Mouse (Mus musculus): ENCODE results near the gene Padi2.

Gene Padi2

DNA sequence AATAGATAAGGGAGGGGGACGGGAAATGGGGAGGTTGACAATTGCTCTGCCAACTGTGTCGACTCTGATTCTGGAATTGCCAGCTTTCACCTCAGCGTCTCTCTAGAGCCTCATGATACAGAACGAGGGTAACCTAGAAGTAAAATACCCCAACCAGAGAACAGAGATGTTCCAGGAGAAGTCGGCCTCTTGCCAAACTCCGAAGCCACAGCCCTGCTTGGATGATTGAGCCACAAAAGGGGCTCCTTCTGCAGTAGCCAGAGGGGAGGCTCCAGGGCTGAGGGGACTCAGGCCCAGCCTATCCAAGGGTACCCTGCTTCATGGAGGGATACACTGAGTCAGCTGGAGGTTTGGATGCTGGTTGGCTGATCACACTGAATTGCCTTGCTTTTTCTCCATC is 52.2 kb downstream of the Padi2 start:
- no peak for DNase-seq (ENCODE audit: low spot score in 2 of 2)

DNA sequence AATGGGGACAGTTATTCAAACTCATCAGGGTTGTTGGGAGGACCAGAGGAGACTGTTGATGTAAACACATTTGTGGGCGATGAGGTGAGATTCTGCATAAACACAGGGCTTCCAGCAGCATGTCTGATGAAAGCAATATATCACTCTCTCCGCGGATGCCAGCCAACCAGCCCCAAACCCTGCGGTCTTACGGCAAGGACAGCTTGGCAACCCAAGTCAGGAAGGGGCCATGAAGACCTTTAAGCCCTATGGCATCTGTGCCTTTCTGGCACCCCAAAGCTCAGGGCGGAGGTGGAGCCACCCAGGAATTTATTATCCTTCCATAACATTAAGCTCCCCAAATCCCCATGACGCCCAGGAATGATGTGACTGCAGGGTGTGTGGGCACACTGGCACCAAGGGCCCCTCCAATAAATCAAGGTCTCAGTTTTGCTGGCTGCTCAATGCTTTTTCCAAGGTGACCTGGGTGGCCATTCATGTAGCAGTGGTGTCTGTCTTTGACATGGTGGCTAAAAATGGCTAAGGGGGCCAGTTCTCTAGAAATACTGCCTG is 53.1 kb downstream of the Padi2 start:
- no peak for DNase-seq (ENCODE audit: low spot score in 2 of 2)

DNA sequence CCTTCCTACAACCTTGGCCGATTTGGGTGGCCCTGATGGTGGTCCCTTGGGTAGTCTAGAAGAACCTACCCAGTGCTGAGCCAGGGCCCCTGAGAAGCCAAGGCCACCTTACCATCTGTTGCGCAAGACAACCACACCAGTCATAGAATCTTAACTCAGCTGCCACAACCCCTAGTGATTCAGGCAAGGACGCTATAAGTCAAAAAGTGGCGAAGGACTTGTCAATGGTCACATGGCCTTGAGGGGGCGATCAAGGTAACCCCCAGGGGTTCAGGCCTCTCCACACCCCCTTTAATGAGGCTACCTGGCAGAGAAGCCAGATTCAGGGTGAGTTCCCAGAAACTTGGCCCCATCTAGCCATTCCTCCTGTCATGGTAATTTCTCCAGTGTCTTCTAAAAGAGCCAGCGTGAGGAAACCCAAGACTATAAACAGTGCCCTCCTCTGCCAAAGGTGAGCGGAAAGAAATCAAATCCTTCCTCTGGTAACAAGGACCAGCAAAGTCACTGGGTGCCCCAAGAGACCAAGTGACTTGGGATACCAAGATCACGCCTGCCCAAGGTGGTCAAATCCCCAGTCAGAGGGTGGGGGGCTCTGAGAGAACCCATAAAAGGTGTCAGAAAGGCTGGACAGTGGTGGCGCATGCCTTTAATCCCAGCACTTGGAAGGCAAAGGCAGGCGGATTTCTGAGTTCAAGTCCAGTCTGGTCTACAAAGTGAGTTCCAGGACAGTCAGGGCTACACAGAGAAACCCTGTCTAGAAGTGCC is 53.8 kb downstream of the Padi2 start:
- no peak for DNase-seq (ENCODE audit: low spot score in 2 of 2)

DNA sequence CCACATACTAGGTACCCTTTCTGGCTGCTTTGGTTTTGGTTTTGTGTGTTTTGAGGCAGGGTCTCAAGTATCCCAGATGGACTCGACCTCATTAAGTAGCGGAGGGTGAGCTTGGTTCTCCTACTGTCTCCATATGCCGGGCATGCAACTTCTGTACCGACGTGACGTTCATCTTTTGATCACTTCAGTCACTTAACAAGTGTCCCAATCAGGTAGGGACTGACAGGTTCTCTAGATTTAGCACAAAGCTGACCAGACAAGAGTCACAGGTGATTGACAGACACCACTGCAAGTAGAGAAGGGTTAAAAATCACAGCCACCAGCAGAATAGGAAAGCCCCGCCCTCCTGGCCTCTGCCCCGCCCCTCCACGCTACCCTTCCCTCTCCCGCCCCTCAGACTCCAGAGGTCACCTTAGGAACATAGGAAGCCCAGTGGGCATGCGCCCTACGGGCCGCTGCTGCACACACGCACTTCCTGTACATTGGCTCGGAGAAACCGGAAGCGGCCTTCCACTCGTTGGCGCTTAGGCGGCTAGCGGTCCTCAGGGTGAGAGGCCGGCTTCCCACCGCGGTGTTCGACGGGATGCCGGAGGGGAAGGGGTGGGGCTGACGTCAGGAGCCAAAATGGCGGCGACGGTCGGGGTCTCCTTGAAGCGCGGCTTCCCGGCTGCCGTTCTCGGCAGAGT is 54.8 kb downstream of the Padi2 start, which contains the start of gene Sdhb:
TSS of gene Sdhb (plus strand) at position 423 of the 686 bp plus-strand sequence.
- peak; percentile 86 to 93 for DNase-seq (ENCODE audit: low spot score in 2 of 2)

DNA sequence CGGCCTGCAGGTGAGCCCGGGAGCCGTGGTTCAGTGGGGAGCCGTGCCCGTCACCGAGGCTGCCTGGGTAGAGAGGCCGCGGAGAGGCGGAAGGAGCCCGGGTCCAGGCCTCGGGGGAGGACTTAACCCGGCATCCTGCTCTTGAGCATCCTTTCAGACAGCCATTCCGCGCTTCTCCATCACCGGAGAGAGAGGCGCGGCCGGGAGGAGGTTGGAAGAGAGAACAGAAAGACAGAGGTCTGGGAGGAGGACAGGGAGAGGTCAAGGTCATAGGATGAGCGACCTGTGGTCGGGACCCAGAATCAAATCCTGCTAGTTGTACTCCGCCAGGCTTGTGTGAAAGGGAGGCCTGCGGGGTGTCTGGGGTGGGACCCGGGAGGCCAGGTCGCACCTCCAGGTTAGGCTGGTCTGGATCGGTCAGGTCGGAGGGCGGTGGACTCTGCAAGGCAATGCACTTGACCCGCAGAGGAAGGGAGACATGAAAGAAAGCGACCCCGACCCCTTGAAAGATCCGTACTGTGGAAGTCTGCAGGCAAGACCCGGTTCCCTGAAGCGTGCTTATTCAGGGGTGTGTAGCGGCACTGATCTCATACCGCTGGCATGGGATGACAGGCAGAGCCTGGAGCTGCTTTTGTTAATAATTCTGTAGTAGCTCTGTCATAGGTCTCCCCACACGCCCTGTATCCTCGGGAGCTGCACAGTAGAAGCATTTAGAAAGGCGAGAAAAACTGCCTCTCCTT is 55.5 kb downstream of the Padi2 start:
- DNase-seq (ENCODE audit: low spot score in 2 of 2): no peak

DNA sequence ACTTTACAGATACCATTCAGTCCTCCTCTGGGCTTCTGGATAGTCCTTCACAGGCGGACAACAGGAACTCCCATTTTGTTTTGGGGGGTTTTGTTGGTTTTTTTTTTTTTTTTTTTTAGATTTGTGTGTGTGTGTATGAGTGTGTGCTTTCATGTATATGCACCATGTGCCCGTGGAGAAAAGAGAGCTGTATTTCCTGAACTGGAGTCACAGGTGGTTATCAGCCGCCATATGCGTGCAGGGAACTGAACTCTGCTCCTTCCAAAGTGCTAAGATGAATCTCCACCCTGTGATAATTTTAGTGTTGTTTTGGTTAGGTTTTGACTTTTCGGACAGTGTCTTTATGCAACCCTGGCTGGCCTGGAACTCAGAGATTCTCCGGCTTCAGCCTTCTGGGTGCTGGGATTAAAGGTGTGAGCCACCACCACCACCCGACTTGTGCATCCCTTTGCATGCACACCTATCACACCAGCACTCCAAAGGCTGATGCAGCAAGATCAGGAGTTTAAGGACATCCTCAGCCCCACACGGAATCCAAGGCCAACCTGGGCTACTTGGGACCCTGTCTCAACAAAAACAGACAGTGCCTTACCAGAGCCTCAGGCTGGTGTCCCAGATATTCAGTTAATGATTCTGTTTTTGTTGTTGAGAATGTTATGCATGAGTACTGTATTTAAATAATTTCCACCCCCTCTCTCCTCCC is 56.2 kb downstream of the Padi2 start:
- DNase-seq (ENCODE audit: low spot score in 2 of 2): no peak

DNA sequence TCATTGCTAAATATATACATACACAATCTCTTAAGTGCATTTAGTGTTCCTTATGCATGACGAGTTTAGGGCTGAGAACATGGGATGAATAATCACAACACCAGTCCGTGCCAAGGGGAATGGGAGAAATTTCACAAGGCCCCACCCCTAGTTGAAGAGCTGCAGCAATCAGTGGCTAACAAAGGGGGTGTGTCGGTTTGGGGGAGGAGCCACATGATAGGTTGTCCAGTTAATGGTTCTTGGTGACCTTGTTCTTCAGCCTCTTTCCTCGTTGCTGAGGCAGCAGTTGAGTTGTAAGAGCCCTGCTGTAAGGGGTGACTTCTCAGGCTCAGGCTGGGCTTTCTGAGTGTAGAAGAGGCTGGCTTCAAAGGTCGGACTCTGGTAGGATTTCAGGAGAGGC is 56.8 kb downstream of the Padi2 start:
- DNase-seq (ENCODE audit: low spot score in 2 of 2): no peak

DNA sequence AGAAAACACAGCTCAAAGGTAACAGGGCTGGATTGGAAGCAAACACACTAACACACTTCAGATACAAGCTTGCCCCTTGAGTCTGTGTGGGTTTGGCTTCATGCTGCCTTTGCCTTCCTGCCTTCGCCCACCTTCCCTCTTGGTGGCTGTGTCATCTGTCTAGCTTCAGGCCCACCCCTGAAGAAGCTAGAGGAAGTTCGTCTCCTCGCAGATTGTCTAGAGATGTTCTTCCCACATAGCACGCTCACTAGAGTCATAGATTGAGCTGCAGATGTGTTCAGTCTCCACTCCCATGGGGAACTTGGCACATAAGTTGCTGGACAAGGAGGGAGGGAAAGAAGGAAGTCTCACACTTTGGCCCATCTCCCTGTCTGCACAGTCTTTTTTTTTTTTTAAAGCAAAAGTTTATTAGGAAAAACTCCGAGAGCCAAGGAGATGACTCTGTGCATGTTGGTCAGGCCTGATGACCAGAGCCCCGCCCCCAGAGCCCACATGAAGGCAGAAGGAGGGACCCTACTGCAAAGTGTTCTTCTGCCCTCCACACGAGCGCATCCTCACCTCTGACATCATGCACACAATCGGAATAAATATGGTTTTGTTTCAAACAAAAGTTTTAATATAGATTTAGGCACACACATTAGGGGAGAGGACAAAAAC is 57.9 kb downstream of the Padi2 start:
- no peak for DNase-seq (ENCODE audit: low spot score in 2 of 2)

DNA sequence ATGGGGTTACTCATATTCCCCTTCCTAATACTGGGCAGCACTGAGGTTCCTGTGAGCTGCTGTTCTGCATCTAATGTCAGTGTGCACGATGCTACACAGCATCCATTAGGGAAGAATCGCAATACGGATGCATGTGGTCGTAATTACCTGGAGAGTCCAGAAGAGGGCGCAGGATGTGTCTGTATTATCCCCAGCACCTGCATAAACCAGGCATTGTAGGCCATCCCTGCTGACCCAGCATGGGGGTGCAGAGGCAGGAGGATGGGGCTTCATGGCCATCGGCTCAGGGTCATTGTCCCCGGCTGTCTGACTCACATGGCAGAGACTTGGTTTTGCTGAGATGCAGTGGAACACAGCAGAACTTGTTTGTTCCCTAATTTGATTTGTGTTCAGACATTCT is 58.5 kb downstream of the Padi2 start:
- no peak for DNase-seq (ENCODE audit: low spot score in 2 of 2)

DNA sequence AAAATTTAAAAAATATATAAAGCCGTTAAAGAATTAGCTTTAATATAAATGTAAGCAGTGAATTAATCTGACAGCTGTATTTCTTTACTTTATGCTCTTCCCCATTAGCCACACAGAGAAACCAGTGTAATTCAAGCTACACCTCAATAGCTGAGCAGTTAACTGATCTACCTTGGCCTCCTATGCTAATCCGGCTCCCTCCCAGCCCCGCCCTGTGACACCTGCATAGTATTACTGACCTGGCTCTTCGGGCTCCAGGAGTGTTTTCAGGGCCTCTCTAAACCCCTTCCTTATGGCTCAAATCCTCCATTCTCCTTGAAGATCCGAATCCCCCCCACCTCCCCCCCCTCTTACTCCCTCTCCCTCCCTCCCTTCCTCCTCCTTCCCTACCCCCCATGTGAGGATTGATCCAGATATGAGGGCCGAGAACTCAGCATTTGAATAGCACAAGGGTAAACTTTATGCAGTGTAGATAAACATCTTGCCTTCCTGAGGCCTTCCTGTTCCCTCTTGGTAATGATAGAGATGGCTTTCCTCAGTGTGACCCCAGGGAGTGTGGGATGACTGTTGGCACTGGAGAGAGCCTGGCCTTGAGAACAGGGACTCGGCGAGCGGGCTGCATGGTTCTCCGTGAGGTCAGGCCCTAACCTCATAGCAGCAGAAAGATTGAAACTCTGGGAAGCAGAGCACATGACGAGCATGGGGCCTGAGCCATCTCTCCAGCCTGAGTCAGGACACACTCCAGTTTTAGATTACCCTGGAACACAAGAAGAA is 61.4 kb downstream of the Padi2 start:
- no peak for DNase-seq (ENCODE audit: low spot score in 2 of 2)

DNA sequence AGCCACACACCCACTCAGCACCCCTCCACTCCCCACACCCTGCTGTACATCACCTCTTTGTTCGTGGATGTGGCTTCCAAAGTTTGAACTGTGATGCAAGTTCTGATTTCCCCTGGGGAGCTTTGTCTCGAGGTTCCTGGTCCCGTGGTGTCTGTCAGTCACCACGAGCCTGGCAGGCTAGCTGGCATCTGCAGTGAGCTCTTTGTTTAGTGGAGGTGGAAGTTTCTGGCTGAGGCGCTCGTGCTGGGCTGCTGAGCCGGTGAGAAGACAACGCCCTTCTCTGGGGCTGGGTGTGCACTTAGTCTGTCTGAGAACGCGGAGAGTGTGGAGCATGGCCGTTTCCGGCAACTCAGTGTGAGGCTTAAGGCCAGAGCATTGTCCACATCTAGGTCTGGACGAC is 65.5 kb downstream of the Padi2 start:
- DNase-seq (ENCODE audit: low spot score in 2 of 2): no peak

DNA sequence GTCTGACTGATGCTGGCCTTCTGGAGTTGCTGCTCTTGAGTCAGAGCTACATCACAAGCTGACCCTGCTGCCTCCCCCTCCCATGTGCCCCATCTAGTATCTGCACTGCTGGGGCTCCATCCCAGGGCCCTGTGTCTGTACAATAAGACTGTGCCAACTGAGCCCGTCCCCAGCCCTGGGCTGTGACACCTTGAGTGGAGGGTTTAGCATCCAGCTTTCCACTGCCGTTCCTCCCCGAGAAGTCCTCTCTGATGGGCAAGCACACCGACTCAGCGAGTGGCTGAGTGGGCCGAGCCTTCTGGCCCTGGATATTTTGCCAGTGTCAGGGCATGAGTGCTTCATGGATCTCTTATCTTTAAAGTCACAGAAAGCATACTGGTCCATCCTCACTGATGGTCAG is 68.3 kb downstream of the Padi2 start:
- DNase-seq (ENCODE audit: low spot score in 2 of 2): no peak

DNA sequence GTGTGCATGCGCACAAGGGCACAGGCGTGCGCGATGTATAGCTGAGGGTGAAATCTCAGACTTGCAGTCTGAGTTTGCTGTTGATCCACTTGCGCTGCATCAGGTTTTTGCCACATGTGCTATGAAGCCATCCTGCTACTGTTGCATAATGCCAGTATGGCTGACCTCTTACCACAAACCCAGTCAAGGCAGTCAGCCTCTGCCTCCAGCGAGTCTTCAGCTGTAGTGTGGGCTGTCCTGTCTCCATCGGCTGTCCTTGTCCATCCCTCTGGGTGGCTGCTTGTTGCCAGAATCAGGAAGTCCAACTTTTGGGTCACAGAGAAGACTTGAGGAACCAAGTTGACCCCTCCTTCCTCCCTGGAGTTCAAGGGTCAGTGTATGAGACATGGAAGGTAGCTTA is 69.2 kb downstream of the Padi2 start:
- DNase-seq (ENCODE audit: low spot score in 2 of 2): no peak

DNA sequence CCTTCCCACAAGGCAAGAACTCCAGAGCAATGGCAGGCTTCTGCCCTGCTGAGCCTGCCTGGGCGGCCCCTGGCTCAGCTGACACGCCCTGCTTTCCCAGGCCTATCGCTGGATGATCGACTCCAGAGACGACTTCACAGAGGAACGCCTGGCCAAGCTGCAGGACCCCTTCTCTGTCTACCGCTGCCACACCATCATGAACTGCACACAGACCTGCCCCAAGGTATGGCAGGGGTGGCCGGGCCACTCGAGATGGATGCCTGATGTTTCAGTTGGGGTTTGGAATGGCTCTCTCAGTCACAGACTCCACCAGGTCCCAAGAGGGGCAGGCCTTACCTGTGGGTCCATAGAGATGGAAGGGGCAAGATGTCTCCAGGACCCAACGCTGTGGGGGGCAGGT is 71.1 kb downstream of the Padi2 start:
- no peak for DNase-seq (ENCODE audit: low spot score in 2 of 2)

DNA sequence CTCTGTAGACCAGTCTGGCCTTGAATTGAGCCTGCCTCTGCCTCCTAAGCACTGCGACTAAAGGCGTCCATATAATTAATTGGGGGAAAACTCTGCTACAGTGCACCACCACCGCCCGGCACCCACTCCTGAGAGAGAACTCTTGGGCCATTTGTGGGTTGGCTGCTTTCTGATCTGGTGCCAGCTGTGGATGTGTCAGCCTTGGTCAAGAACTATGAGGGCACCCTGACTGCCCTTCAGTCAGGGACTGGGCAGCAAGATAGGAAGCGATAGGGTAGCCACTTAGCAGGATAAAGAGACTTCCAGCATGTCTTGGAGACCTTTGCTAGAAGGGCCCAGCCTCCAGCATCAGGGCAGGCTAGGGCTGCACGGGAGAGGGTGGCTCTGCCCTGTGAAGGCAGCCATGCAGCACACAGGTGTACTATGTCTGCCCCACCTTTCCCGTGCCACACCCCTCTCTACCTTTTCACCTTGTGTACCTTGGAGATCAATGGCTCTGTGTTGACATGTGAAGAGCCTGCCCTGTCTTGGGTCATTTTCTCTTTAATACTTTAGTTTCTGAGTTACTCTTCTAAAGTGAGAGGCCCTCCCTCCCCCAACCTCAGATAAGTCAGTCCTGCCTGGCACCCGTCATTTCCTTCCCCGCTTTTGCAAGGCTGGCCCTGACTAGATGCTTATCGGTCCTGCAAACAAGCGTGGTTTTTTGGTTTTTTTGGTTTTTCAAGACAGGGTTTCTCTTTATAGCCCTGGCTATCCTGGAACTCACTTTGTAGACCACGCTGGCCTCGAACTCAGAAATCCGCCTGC is 71.9 kb downstream of the Padi2 start:
- DNase-seq (ENCODE audit: low spot score in 2 of 2): no peak

DNA sequence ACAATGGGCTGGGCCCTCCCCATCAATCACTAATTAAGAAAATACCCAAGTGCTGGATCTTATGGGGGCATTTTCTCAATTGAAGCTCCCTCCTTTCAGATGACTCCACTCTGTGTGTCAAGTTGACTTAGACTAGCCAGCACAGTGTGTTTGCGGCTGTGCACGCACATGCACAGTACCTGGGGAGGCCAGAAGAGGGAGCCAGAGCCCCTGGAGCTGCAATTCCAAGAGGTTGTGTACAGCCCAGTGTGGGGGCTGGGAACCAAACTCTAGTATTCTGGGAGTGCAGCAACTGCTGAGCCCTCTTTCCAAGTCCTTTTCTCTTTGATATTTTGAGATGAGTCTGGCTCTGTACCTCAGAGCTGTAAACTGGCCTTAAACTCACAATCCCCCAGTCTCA is 75.5 kb downstream of the Padi2 start:
- no peak for DNase-seq (ENCODE audit: low spot score in 2 of 2)

DNA sequence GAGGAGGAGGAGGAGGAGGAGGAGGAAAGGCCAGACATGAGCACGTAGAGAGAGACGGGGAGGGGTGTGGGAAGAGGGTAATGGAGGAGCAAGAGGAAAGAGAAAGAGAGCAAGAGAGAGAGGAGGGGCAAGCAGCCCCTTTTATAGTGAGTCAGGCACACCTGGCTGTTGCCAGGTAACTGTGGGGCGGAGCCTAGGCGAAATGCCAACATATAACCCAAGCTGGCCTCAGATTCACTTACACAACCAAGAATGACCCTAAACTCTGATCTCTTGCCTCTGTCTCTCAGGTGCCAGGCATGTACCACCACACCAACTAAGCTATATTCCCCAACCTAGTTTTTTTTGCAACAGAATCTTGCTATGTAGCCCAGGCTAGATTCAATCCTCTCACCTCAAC is 76.7 kb downstream of the Padi2 start:
- no peak for DNase-seq (ENCODE audit: low spot score in 2 of 2)

DNA sequence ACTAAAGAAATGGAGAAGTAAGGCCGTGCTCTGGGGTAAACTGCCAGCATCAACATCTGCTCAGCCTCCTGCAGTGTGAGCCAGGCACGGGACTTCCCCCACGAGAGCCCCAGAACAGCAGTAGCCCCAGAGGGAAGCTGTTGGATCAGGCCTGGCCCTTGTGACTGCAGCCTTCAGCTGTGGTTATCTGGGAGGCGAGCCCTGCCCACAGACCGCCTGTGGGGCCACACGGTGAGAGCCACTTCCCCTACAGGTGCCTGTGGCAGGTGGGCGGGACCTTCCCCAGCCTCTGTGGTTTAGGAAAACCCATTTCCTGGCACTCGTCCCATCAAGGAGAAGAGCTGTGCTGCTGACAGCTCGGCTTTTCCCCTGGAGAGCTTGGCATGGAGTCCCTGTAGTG is 77.3 kb downstream of the Padi2 start:
- DNase-seq (ENCODE audit: low spot score in 2 of 2): peak in 1 of 2 experiments; percentile 65

DNA sequence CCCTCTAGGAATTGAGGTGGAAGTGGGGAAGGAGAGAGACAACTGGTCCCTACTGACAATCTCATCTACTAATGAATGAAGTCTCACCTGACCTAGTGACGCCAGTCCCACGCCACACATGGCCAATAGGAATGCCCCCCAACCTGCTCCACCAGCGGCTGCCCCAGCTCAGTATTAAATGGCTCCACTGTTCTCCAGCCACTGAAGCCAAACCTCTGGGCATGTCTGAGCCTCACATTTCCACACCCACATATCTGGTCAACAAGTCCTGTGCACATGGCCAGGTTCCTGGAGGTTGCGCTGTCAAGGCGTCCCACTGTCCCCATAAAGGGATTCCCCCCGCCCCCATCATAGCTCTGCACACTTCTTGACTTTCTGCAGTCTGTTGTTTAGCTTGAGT is 78.4 kb downstream of the Padi2 start:
- peak in 1 of 2 experiments; percentile 70 for DNase-seq (ENCODE audit: low spot score in 2 of 2)
